Mouse (Mus musculus) adrenal gland, adult 18-20 months (tissue): ENCODE measurements around the gene Ninj2. TPM values are rescaled to one million over a fixed set of nuclear protein-coding genes. Genes with fewer than 3 reads are reported as not detected.

Source experiments
- DNase-seq, 2 experiments: peaks; one replicate each; pipeline ENCODE4 v3.0.0; 2021 to 2022; ENCODE audit warnings: low spot score in 2 of 2
- total RNA-seq, 2 experiments: library from RNA; stranded (reverse); gene quantifications; 1 replicate in 1 of 2; 2 replicates in 1 of 2; pipeline ENCODE4 v1.2.3; 2021

Ninj2 gene
- total RNA-seq, 2 experiments from 2014 or later: not detected

DNA sequence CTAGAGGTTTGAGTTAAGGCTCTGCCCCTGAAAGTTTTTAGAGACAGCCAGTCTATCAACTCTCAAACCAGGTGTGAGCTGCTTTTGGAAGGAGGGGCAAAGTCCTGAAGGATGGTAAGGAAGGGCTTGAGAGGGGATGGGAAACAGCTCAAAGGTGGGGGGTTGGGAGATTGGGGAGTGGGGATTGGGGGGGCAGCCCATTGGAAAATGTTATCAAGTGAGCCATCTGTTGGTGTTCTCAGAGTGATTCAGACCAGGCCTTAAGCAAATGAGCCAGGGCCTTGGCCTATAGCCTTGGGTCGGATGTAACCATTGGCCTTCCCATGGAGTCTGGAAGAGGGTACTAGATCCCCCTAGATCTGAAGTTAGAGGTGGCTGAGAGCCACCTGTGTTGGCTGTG, 100.6 kb downstream of the Ninj2 start:
- DNase-seq: no peak

DNA sequence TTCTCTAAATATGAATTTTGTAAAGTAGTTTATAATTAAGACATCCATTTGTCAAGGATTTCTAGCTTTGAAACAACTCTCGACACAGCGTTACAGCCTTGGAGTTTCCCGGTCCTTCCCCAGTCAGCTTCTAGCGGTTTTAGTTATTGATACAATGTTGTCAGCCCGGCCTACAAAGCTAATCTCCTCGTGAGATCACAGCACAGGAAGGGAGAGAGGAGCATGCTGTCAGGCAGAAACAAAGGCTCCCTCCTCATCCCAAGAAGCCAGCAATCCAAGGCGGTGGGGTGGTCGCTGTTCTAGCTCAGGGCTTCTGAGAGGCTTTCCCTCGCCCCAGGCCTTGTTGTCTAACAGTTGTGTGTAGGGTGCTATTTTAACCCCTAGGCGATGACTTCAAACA, 101.2 kb downstream of the Ninj2 start:
- DNase-seq: no peak

DNA sequence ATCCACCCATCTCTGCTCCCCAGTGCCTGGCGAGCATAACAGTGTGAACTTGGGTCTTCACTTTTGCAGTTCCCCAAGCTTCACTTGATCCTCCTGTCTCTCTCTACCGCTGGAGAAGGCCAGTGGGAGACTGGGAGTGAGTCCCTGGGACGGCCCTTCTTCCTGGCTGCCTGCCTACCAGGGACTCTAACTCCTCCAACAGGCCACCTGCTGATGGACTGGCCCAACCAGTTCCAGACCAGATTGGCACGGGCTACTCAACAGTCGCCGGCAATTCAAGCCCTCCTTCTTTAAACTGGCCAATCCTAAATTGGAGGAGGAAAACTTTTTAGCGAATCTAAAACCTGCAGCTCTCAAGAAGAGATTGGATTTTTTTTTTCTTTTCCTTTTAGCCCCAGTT, 101.8 kb downstream of the Ninj2 start:
- no peak for DNase-seq

DNA sequence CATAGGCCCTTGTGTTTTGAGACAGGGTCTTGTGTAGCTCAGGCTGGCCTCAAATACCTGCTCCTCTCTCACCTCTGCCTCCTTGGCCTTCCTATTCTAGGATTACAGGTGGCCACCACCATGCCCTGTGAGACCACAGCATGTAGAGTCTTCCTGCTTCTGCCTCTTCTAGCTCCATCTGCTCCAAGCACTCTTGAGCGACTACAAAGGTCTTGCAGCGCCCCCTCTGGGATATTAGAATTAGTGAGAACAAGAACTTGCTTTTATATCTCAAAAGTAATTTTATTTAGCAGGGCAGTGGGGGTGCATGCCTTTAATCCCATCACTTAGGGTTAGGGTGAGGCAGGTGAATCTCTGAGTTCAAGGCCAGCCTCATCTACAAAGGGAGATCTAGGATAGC, 103.7 kb downstream of the Ninj2 start:
- DNase-seq: no peak

DNA sequence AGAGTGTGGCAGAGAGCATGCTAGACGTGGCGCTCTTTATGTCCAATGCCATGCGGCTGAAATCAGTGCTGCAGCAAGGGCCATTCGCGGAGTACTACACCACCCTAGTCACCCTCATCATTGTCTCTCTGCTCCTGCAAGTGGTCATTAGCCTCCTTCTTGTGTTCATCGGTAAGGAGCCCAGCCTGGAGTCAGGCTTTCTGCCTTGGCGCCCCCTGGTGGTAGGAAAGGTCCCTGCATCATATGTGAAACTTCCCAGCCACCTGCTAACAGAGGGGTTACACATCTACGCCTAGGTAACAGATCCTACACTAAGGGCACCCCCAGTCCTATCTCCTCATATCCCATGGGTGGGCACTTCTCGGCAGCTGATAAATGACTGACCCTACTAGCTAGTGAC, 104.8 kb downstream of the Ninj2 start:
- DNase-seq: peak; percentile 82

DNA sequence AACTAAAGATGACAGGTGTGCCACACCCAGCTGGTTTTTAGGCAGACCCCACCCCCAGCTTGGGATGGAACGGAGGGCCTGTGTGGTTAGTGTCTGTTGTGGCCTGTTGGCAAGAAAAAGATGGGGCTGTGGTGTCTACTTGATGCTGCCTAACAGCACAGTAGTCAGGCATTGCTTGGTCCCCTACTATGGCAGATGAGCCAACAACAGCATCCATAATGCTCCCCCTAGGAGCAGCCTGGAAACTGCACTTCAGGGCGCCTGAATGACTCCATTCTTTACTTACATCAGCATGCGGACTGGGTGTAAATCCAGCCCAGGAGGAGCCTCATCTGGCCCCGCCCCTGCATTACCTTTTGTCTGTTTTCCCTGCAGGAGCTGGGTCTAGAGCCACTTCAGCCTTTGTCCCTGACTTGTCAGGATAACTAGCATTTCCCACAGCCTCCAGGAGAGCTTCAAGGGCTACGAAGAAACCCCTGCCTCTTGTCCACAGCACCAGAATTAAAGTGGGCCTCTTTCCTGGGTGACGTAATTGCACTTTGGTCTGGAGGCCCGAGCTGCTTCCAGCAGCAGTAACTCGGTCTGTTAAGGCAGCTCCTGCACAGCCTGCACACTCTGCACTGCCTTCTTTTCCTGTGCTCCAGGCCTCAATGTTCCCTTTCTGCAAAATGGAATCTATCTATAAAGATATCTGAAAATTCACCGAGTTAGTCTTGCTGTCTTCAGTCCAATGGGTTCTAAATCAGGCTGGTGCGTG, 106.7 kb downstream of the Ninj2 start:
- DNase-seq: no peak

DNA sequence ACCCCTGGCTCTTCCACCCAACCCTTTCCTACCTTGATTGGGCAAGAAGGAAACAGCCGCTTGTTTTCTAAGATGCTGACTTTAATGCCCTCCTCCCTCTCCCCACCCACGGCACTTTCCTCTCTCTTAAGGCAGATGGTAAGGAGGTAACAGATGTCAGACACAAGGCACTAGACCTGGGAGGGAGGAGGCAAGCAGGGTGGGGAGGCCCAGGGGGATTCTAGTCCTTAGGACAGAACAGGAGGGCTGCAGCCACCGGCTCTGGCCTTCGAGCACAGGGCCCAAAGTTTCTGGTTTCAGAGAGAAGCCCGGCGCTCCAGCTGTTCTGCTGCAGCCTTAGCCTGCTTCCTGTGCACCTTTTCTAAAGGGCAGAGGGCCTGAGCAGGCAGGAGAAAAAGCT, 108.8 kb downstream of the Ninj2 start:
- no peak for DNase-seq

DNA sequence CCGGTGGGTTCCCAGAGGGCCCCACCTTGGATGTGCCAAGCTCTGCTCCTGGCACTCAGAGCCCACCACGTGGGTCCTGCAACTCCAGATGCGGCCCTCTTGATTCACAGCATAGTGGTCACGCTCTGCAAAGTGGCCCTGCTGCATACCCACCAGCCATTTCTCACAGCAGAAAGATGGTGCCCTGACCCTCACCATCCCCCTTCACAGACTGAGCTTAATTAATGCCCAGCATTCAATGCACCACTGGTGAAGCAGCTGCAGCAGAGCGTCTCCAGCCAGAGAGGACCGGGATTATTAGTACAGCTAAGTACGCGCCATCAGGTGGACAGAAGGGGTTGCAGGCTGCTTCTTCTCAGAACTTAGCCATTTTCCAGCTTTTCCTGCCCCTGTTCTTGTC, 109.3 kb downstream of the Ninj2 start:
- DNase-seq: no peak

DNA sequence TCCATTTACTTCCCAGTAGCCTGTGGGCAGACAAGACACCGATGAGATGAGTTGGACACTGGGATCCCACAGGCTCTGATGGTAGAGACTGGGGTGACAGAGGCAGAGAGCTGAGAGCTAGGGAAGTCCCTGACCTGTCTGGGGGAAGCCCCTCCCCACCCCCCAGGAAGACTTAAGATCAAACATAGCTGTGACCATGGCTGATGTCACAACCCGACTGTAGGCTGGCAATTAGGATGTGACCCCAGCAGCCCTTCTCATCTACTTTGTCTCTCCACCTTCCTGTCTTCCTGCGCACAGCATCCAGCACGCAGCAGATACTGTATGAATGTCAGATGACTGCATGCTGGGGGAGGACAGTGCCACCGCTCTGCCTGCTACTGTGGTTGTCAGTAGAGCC, 113.4 kb downstream of the Ninj2 start:
- DNase-seq: no peak

DNA sequence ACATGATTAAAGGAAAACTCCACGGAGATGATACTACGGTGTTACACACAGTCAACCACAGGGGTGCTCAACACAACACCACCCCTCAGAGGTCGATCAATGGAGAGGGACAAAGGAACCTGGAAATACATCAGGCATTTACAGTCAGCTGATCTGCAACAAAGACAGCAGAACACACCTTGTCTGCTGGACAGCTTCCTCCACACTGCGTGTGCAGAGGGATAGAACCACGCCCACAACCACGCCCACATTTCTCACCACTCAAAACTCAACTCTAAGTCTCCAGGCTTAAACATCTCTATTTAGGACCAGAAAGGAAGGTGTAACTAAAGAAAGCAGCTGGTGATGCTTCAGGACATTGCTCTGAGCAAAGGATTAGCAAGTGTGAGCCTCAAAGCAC, 118.4 kb downstream of the Ninj2 start:
- DNase-seq: no peak

DNA sequence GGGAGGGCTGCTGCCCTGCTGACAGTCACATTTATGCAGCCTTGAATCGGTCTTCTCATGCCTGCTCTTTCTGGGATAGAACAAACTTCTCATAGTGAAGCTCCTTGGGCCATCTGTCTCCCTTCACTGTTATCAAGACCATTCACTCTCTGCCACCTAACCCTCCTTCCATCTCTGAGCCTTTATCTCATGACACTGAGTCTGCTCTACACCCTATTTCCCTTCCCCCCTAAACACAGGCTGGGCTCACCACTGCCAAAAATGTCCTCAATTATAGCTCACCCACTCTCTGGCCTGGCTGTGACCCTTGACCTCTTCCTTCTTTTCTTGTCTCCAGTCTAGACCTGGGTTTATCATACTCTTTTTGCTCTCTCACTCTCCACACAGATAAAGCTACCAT, 123.6 kb downstream of the Ninj2 start:
- DNase-seq: no peak

DNA sequence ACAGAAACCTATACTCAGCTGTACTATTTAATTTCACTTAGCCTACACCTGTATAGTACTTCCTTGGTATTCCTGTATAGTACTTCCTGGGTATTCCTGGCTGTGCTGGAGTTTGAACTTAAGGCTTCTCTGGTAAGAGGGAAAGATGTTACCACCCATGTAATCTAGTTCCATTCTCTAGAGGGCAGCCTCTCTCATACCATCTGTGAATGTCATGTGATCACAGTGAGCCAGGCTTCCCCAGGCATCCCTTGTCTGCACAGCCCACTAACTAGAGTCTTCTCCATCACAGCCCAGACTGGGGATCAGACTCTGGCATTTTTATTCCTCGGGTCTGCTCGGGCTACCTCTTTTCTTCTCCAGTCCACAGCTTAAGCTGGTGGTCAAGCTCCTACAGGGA, 126.1 kb downstream of the Ninj2 start:
- DNase-seq: no peak

DNA sequence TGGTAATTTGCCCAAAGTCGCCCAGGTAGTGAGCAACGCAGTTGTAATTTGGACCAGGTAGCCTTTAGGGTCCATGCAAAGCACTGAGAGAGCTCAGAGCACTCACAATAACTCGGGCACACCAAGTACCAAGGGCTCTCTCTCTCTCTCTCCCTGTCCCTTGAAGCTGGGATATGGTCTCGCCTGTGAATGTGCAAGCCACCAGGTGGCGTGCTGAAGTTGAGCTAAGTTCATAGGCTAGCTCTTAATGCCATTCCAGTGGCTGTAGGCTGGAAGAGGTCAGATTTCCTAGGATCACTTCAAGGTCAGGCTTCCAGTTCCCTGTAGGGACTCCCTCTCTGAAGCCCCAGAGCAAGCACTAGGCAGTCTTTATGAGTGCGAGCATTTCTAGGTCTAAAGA, 129.5 kb downstream of the Ninj2 start:
- peak; percentile 67 to 71 for DNase-seq

DNA sequence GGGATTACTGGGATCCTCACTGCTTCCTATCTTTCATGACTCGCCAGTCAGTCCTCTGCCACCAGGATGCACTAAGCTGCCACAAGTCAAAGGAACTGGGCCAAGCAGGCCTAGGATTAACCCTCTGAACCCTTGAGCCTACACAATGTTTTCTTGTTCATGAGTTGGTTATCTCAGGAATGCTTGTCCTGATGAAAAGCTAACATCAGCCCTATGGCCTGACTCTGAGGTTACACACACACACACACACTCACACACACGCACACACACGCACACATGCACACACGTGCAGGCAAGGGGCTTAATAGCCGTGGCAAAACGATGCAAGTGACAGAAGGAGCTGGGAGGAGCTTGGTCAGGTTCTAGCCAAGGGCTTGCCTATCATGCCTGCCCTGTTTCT, 132.2 kb downstream of the Ninj2 start:
- no peak for DNase-seq

DNA sequence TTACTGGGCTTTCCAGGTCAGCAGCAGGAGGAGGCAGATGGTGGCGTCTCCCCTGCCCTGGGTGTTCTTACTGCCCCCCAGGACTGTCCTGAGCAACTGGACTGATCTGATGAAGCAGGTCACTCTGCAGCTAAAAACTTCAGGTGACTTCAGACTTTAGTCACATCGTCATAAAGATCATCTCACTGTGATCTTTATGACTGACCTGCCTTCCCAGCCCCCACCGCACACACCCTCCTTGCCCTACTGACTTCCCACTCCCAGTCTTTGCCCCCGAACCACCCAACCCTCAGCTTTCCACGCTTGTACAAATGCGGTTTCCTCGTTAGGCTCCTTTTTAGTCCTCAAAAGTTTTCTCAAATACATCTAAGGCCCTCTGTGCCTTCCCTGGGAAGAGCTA, 133.9 kb downstream of the Ninj2 start:
- no peak for DNase-seq

DNA sequence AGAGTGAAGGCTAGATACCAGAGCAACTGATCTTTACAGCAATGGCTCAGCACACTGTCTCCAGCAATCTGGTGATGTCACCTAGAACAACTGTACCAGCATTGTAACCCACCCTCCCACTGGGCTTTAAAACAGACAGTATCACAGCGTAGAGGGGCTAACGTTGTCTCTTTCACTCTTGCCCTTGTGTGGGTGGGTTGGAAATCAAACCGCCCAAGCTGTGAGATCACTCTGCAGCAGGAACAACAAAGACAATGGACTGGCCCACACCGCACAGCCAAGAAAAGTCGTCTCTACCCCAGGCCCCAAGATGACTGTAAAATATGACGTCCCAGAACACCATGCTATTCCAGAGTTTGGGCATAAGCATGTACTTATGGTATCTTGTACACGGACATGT, 136.7 kb downstream of the Ninj2 start:
- no peak for DNase-seq

DNA sequence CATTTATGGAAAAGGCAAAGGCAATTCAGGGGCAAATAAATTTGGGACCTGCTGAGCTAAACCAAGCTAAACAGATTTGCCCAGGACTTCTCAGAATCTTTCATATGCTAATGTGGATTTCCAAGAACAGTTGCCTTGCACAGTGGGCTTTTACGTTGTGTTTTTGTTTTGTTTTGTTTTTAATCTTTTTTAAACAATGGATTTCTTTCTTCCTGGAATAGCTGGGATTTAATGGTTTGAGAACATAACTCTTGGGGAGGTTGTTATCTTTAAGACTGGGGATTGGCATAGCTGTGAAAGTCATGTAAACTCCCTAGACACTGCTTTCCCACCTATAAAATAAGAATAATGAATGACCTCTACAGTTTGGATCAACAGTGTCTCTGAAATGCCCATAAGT, 137.3 kb downstream of the Ninj2 start:
- no peak for DNase-seq

DNA sequence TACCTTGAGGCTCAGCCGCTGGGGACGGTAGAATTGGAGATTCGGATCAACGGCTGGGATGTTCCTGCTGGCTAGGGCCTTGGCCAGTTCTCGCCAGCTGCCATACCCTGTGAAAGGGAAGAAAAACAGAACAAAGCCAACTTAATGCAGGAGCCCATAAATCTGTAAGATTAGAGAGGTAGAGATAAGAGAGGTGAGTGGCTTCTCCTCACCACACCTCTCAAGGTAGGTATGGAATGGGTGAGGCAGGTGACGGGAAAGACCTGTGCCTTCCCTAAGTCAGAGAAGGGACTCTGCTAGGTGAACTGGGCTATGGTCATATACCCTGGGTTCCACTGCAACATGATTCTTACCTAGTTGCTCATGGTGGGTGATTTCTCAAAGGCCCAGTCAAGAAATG, 139.7 kb downstream of the Ninj2 start:
- no peak for DNase-seq

DNA sequence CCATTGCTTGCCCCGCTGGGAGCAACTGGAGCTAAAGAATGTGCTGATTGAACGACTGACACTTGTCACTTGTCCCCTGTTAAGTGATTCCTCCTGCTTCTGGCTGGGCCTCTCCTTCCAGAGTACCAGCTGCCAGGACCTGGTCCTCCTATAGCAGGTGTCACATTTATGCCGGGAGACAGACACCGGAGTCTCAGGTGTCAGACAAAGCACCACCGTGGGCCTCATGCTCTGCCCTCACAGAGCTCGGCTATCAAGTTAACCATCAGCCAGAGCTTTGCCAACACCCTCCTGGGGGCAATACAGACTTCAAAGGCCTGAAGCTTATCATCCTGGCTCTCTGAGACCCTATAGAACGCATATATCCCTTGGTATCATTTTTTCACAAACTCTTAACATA, 142.7 kb downstream of the Ninj2 start:
- no peak for DNase-seq

DNA sequence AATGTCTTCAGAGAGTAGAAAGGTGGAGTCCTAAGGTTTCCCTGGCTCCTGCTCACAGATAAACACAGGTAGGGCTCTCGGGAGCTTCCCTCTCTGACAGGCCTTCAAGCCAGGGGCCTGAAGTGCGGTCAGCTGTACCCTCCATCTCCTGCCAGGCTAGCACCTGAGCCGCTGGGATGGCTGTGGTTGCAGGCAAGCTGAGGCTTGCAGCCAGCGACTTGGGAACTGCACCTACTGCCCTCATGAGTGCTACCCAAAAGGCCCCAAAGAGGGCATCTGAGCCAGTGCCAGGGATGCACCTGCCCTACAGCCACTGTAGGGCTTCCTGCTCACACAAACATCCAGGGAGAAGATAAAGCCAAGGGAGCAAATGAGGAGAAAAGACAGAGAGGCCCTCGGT, 147.3 kb downstream of the Ninj2 start:
- DNase-seq: no peak

DNA sequence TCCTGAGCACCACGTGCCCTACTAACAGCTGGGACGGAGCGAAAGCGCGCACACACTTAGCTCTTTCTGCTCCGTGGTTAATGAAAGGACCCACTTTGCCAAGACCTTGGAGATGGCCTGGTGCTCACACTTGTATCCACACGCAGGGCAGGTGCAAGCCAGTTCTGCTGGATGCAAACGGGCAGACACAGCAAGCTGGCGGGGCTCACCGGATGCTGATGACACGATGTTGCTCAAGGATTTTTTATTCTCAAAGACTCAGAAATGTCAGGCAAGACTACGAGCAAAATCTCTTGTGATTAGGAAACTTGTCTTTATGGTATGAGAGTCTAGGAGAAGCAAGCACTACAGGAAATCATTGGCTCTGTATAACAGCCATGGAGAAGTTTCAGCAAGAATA, 148.3 kb downstream of the Ninj2 start:
- no peak for DNase-seq

DNA sequence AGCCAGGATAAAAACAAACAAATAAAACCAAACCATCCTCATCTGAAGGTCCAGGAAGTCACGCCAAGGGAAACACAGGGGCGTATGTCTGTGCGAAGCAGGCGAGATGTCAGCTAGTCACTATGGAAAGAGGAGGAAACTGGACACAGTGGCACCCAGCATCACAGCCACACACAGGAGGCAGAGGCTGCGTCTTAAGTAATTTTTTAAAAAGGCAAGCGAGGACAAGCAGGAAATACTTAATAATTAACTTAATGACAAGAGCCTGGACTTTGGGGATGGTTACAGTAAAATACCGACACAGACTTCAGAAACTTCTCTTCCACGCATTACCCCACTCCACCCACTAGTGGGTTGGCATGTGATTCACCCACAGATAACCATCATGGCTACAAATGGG, 149.4 kb downstream of the Ninj2 start:
- DNase-seq: no peak

DNA sequence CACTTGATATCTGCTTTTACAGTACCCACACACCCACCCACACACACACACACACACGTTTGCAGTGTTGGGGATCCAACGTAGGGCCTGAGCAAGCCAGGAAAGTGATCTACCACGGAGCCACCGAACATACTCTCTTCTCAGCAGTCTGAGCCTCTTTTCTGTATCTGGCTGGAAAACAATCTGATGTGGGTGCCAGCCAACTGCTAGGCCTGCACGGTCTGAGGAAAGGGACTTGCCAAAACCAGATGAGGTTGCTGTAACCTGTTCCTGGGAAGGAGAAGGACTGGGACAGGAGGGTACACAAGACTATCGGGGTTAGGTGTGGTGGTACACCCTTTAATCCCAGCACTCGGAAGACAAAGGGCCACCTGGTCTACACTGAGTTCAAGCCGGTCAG, 150.1 kb downstream of the Ninj2 start:
- no peak for DNase-seq

DNA sequence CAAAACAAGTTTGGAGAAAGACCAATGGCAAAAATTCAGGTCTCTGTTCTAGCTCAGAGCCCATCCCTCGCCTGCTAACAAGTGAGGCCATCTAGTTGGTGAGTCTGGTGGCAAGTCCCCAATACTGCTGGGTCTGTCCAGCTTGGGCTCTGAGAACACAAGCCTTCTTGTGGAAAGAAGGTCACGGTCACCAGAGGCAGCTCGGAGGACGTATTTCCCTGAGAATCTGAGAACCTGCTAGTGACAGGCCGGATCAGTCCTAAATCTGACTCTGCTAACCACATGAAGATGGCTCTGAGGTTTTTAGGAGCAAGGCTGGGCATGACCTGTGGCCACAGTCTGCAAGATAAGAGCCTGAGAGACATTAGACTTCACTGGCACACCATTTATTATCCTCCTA, 153.5 kb downstream of the Ninj2 start:
- DNase-seq: no peak
